Comparison of ENCODE assay signal across 27 mouse cellular contexts in genomic region chr15:60560641-60561040, GRCm38 (mm10).
DNase-seq lines count a peak whose midpoint lies in the region; ATAC-seq and TF ChIP-seq lines count a peak whose summit lies in the region.
"Had no signal": no experiment of that assay in that cellular context is flagged by ENCODE, and none has a peak within 500 bp of the region (broad histone marks: within the 10 kb centered on the region; RNA-seq: fewer than 3 reads in every experiment).

No protein-coding gene starts in this region.

- H3K27me3 ChIP-seq in kidney, embryonic 14.5 days (ENCODE audit: control insufficient read depth, insufficient read depth, low read length), result no peaks in the 10 kb centered on the region
- H3K27me3 ChIP-seq in liver, adult 2 months (ENCODE audit: control insufficient read depth, insufficient read depth, low read length), result no peaks in the 10 kb centered on the region
- H3K27me3 ChIP-seq in liver, embryonic 12.5 days (replicated peaks), result no peaks in the 10 kb centered on the region
- no peaks in the 10 kb centered on the region for H3K27me3 ChIP-seq in intestine, postnatal 0 days (replicated peaks; ENCODE audit: control insufficient read depth, insufficient read depth, low read length)
- H3K27me3 ChIP-seq: embryonic facial prominence, embryonic 13.5 days; forebrain, embryonic 12.5 days; forebrain, embryonic 15.5 days; heart, embryonic 13.5 days had no signal

- H3K4me2 ChIP-seq in kidney, embryonic 14.5 days (replicated peaks; ENCODE audit: low read depth, low read length), result no peak overlapping the region
- H3K4me2 ChIP-seq in liver, embryonic 12.5 days, result no peak overlapping the region
- H3K4me2 ChIP-seq in intestine, postnatal 0 days (replicated peaks; ENCODE audit: low read depth), result no peak overlapping the region
- H3K4me2 ChIP-seq: embryonic facial prominence, embryonic 13.5 days; forebrain, embryonic 12.5 days; forebrain, embryonic 15.5 days; heart, embryonic 13.5 days had no signal

- DNase-seq in kidney, adult 11 months, result peak; percentile 21
- DNase-seq in kidney, adult 9 months, result peak; percentile 74
- no peak for DNase-seq in kidney, postnatal 4 days
- peak; percentile 21 for DNase-seq in liver, adult 2 months (ENCODE audit: extremely low read depth, low read depth, low spot score)
- DNase-seq: adrenal gland, adult 8-10 months; adrenal gland, postnatal 25 days; cerebellum, adult 11-12 months; cerebellum, adult 8-10 months; cerebellum, postnatal 10 days; cerebellum, postnatal 36 days; embryo, embryonic 11 days; gastrocnemius, postnatal 25 days; heart, adult 2 months; heart, postnatal 14 days; heart, postnatal 4 days had no signal

- H3K27ac ChIP-seq in kidney, embryonic 14.5 days (ENCODE audit: low read depth, low read length), result no peak overlapping the region
- H3K27ac ChIP-seq in liver, adult 2 months (replicated peaks; ENCODE audit: insufficient read depth, low read depth, low read length), result no peak overlapping the region
- no peak overlapping the region for H3K27ac ChIP-seq in liver, embryonic 12.5 days
- H3K27ac ChIP-seq in intestine, postnatal 0 days (ENCODE audit: low read depth, low read length), result no peak overlapping the region
- H3K27ac ChIP-seq: embryonic facial prominence, embryonic 10.5 days; embryonic facial prominence, embryonic 13.5 days; forebrain, embryonic 12.5 days; forebrain, embryonic 15.5 days; heart, adult 2 months; heart, embryonic 10.5 days; heart, embryonic 13.5 days had no signal

- no peaks in the 10 kb centered on the region for H3K36me3 ChIP-seq in kidney, embryonic 14.5 days (ENCODE audit: control insufficient read depth, insufficient read depth, low read length)
- H3K36me3 ChIP-seq in liver, adult 2 months (ENCODE audit: control insufficient read depth, insufficient read depth, low read length), result no peaks in the 10 kb centered on the region
- H3K36me3 ChIP-seq in liver, embryonic 12.5 days, result no peaks in the 10 kb centered on the region
- no peaks in the 10 kb centered on the region for H3K36me3 ChIP-seq in intestine, postnatal 0 days (ENCODE audit: control insufficient read depth, insufficient read depth)
- H3K36me3 ChIP-seq: embryonic facial prominence, embryonic 10.5 days; embryonic facial prominence, embryonic 13.5 days; forebrain, embryonic 12.5 days; forebrain, embryonic 15.5 days; heart, embryonic 10.5 days; heart, embryonic 13.5 days had no signal

- H3K79me2 ChIP-seq in liver, adult 2 months (ENCODE audit: control insufficient read depth, insufficient read depth, low read length), result no peaks in the 10 kb centered on the region

- H3K9ac ChIP-seq in kidney, embryonic 14.5 days (ENCODE audit: low read depth, low read length), result no peak overlapping the region
- no peak overlapping the region for H3K9ac ChIP-seq in liver, adult 2 months (ENCODE audit: low read depth, low read length)
- no peak overlapping the region for H3K9ac ChIP-seq in liver, embryonic 12.5 days
- no peak overlapping the region for H3K9ac ChIP-seq in intestine, postnatal 0 days (ENCODE audit: low read depth, low read length)
- H3K9ac ChIP-seq: embryonic facial prominence, embryonic 13.5 days; forebrain, embryonic 12.5 days; forebrain, embryonic 15.5 days; heart, embryonic 13.5 days had no signal

- 75% methylated on average over 1 of the region's 1 CpGs for WGBS in kidney, embryonic 14.5 days
- 26% methylated on average over 1 of the region's 1 CpGs for WGBS in liver, adult 2 months
- 68% methylated on average over 1 of the region's 1 CpGs for WGBS in liver, embryonic 12.5 days (ENCODE audit: insufficient replicate concordance)
- 45% methylated on average over 1 of the region's 1 CpGs for WGBS in intestine, postnatal 0 days

- H3K4me1 ChIP-seq in kidney, embryonic 14.5 days (ENCODE audit: control insufficient read depth, insufficient read depth, low read length), result no peaks in the 10 kb centered on the region
- H3K4me1 ChIP-seq in liver, adult 2 months (ENCODE audit: control insufficient read depth, insufficient read depth, low read length), result peaks cover 4% of the 10 kb centered on the region; the same call in 1 of the 2 replicates
- no peaks in the 10 kb centered on the region for H3K4me1 ChIP-seq in liver, embryonic 12.5 days
- H3K4me1 ChIP-seq in intestine, postnatal 0 days (replicated peaks; ENCODE audit: control insufficient read depth, insufficient read depth, low read length), result no peaks in the 10 kb centered on the region
- H3K4me1 ChIP-seq: embryonic facial prominence, embryonic 10.5 days; embryonic facial prominence, embryonic 13.5 days; forebrain, embryonic 12.5 days; forebrain, embryonic 15.5 days; heart, embryonic 10.5 days; heart, embryonic 13.5 days had no signal

- H3K9me3 ChIP-seq in kidney, embryonic 14.5 days (ENCODE audit: control insufficient read depth, low read length), result no peaks in the 10 kb centered on the region
- H3K9me3 ChIP-seq in liver, embryonic 12.5 days (replicated peaks), result no peaks in the 10 kb centered on the region
- no peaks in the 10 kb centered on the region for H3K9me3 ChIP-seq in intestine, postnatal 0 days (ENCODE audit: control insufficient read depth)
- H3K9me3 ChIP-seq: embryonic facial prominence, embryonic 10.5 days; embryonic facial prominence, embryonic 13.5 days; forebrain, embryonic 12.5 days; forebrain, embryonic 15.5 days; heart, embryonic 10.5 days; heart, embryonic 13.5 days had no signal

- no peak for TF ChIP-seq CTCF in liver, adult 2 months (IDR thresholded peaks at IDR 0.05; ENCODE audit: low read depth, low read length)
- TF ChIP-seq CTCF in intestine, postnatal 0 days (IDR thresholded peaks at IDR 0.05; ENCODE audit: low read depth), result no peak

- no peak overlapping the region for H3K4me3 ChIP-seq in kidney, embryonic 14.5 days (ENCODE audit: low read length)
- no peak overlapping the region for H3K4me3 ChIP-seq in liver, adult 2 months (ENCODE audit: insufficient read depth, low read depth, low read length)
- H3K4me3 ChIP-seq in liver, embryonic 12.5 days, result no peak overlapping the region
- H3K4me3 ChIP-seq in intestine, postnatal 0 days (ENCODE audit: low read depth, low read length), result no peak overlapping the region
- H3K4me3 ChIP-seq: embryonic facial prominence, embryonic 10.5 days; embryonic facial prominence, embryonic 13.5 days; erythroblast, embryonic 14.5 days; forebrain, embryonic 12.5 days; forebrain, embryonic 15.5 days; heart, adult 2 months; heart, embryonic 10.5 days; heart, embryonic 13.5 days had no signal

- TF ChIP-seq POLR2A in liver, adult 2 months (IDR thresholded peaks at IDR 0.05; ENCODE audit: extremely low read depth, insufficient read depth, low read length), result no peak

- no peak for ATAC-seq in kidney, embryonic 14.5 days (ENCODE audit: low FRiP score, low TSS enrichment)
- no peak for ATAC-seq in liver, embryonic 12.5 days
- ATAC-seq in intestine, postnatal 0 days, result peak; percentile 87
- no peak for ATAC-seq in megakaryocyte progenitor cell, adult 5-6 weeks (replicated peaks; ENCODE audit: poor library complexity)
- ATAC-seq: activated CD4-positive, CD25-positive, alpha-beta regulatory T cell, adult 4 months; forebrain, embryonic 15.5 days had no signal

Comparison
In these comparisons a context has a peak if more than half of its experiments do, and no peak if none do; other contexts are left out.
1. DNase-seq: peak in kidney, adult 11 months (single experiment), kidney, adult 9 months (single experiment) and liver, adult 2 months (single experiment); none in kidney, postnatal 4 days (0 of 2).